Mouse (Mus musculus): ENCODE measurements around the gene Olfr1297.

Gene Olfr1297

DNA sequence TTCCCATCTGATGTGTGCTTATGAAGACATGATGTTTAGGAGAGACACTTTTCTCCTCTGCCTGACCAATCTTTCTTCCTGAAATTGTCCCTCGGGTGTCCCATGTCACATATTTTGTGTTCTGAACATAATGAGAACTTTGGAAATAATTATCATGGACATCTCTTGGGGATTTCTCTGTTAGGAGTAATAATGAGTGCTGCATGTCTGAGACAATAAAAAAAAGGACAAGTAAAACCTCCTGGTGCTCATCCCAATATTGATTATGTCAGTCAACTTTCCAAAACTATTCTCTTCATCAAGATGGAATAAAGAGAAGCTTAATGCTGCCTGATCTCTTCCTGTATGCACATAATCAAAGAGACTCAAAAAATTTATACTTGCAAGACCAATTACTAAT lies at the start of gene Olfr1297:
TSS of gene Olfr1297 (minus strand) at position 101 of the 400 bp plus-strand sequence.
- DNase-seq: no peak

DNA sequence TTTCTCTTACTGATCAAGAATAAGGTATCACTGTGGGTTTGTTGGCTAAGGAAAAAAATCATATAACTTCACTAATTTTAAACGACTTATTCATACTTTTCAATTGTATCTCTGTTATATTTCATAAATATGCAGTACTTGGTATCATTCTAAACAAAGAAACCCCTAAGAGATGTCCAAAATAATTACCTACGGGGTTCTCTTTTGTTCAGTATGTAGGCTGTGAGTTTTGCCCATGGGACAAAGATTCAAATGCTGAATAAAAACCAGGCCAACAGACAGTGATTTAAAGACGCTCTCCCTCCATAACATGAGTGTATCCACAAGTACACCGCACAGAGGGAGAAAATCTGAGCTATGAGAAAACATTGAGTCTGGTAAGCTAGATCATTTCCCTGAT lies 34.8 kb upstream of the Olfr1297 start, which contains the start of gene Olfr1299:
TSS of gene Olfr1299 (plus strand) at position 301 of the 400 bp plus-strand sequence.
- no peak for DNase-seq

DNA sequence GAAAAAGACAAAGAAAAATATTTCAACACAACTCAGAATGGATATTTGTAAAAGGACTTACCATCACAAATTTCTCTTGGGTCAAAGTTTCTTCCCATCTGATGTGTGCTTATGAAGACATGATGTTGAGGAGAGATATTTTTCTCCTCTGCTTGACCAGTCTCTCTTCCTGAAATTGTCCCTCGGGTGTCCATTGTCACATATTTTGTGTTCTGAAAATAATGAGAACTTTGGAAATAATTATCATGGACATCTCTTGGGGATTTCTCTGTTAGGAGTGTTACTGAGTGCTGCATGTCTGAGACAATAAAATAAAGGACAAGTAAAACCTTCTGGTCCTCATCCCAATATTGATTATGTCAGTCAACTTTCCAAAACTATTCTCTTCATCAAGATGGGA lies 22.8 kb upstream of the Olfr1297 start, which contains the start of gene Olfr1298:
TSS of gene Olfr1298 (minus strand) at position 101 of the 400 bp plus-strand sequence.
- no peak for DNase-seq

DNA sequence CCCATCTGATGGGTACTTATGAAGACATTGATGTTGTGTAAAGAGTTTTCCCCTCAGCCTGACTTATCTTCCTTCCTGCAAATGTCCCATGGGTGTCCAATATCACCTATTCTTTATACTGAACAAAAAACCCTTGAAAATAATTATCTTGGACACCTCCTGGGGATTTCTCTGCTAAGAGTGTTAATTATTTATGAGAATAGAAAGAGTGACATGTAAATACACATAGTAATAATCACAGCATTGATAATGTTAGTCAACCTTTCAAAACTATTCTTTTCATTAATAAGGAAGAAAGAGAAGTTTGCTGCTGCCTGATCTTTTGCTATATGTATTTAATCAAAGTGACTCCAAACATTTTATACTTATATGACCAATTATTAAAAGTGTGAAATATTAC lies 56.7 kb downstream of the Olfr1297 start, which contains the start of gene Olfr1295:
TSS of gene Olfr1295 (minus strand) at position 101 of the 400 bp plus-strand sequence.
- no peak for DNase-seq

Data from kidney, postnatal 36 days (tissue).